Mouse (Mus musculus): Measurements from ENCODE around the gene Rbx1.
"Not testable (repeated sequence)": the region's sequence is repeated elsewhere in the genome, so short reads cannot be mapped to it uniquely, and the experiment has no call there.

GRCm38 (mm10) chr15:81480284-81480683, 14.2 kb downstream of the Rbx1 start:
- not testable (repeated sequence) for TF ChIP-seq CTCF (IDR thresholded peaks at IDR 0.05; ENCODE audit: borderline replicate concordance, insufficient read depth, low read depth, low read length); POLR2A (IDR thresholded peaks at IDR 0.05; ENCODE audit: borderline replicate concordance, insufficient read depth, low read length)

All from cerebellum, adult 2 months (tissue).